Mouse (Mus musculus) central nervous system, embryonic 18 days (tissue): ENCODE results near the gene Slc25a22. TPM values are rescaled to one million over a fixed set of nuclear protein-coding genes. Genes with fewer than 3 reads are reported as not detected.

ENCODE experiments used
- polyA plus RNA-seq: library from polyadenylated mRNA; depleted of rRNA; stranded (reverse); fragments of >200 nt; gene quantifications from 2 replicates; pipeline ENCODE4 v1.2.3, GENCODE M21; 2012; rRNA removed

Gene Slc25a22
- polyA plus RNA-seq, result 166 and 178 TPM in 2 replicates

DNA sequence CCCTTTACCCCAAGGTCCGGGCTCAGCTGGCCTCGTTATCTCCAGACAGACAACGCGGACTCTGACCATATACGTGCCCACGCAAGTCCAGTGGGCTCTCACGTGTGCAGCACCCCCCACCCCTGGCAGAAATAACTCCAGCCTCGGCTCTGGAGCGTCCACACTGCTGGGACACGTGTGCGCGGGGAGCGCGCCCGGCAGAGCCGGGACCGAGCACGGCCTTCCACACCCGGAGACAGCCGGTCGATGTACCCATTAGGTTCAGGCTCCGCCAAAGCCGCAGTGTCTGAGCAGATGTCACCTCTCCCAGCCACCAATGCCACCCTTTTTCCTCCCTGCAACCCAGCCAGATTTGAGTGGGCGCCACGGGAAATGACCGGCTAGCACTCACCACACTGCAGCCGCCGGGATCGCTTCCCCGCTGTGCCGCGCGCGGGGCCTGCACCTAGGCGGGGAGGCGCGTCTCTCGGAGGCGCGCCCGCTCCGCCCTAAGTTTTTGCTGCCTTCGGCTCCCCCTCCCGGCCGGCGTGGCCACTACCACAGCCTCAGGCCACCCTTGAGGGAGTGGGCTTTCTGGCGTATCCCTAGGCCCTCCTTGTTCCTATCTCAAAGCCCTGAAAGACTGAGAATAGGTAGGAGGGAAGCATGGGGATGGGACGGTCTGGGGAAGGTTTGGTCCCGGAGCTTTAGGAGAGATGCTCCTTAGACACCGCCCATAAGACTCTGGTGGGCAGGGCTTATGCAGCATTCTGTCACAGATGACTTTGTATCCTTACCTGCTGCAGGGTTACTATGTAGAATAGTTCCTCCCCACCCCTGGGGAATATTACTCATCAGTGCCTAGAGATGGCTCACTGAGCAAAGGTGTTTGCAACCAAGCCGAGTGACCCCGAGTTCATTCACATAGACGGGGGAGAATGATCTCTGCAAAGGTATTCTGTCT is at the start of gene Slc25a22:
Gene Slc25a22, minus strand, starts transcription at position 715 of the 943 bp plus-strand sequence.

DNA sequence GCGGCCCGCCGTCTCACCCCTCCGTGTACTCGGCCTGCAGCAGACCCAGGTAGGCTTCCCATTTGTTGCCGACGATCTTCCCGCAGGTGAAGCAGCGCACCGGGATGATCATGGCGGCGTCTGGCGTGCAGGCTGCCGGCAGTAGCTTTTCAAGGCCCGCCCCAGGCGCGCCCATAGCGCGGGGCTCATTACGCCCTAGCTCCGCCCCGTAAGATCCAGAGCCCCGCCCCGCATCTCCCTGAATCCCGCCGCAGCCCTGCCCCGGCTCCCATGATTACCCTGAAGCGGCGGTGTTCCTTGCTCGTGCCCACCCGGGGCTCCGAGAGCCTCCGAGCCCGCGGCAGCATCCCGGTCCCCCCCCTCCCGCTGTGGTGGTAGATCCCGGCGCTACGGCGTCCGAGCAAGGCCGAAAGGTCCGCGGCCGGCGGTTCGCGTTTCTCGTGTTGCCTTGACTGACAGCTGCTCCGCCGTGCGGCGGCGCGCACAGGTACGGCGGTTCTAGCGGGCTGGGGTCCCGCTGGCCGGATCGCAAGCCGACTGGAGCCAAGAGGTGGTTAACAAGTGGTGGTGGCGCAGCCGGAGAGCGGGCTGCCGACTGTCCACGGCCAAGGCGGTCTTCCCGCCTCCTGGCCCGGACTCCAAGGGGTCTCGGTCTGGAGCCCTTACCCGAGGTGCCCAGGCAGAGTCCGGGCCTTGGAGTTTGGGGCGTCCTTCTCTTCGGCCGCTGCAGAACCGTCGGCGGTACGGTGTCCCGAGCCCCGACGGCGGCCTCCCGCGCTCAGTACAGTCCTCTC is 37.5 kb upstream of the Slc25a22 start, which contains the start of the genes Polr2l and Tspan4:
Gene Polr2l, minus strand, starts transcription at position 122 of the 794 bp plus-strand sequence.
Gene Tspan4, plus strand, starts transcription at position 230 of the 794 bp plus-strand sequence.

DNA sequence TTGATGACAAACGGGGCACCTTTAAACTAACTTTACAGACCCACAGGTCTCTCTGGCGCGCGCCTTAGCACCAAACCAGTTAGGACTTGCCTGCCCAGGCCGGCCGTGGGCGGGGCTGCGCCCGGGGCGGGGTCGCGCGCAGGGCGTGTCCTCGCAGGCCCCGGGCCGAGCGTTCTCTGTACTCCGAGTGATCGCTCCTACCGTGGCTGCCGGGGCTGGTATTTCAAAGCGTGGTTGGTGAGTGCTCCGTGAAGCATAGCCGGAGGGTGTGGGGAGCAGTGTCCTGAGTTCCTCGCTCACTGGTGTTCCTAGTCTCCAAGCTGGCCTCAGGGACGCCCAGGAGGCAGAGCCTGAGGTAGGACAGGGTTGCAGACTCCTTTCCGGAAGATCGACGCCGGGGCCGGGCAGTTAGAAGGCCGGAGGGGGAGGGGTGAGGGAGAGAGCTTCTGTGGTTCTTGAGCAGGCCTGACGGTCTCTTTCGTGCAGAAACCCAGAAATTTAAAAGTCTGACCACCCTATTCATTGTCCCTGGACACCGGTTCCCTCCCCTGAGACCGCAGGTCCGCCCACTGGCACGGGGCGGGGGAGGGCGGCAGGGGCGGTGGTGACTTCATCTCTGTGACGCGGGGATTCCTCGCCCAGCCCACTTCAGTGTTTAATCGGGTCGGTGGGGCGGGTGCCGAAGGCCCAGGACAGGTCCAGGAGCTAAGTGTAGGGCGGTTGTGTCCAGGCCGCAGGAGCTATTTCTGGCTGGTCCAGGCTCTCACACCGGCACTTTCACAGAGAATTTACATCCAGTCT is 29.7 kb upstream of the Slc25a22 start, which contains the start of gene Cd151:
Gene Cd151, plus strand, starts transcription at position 163 of the 801 bp plus-strand sequence.

GRCm38 (mm10) chr7:141460391-141461113 is 22.9 kb upstream of the Slc25a22 start, which contains the start of gene Cracr2b:
Gene Cracr2b (plus strand): TSS chr7:141461094.

GRCm38 (mm10) chr7:141454967-141455551 is 17.4 kb upstream of the Slc25a22 start, which contains the start of gene Pnpla2:
Gene Pnpla2 (plus strand): TSS chr7:141455198.

GRCm38 (mm10) chr7:141447110-141447991 is 9.7 kb upstream of the Slc25a22 start, which contains the start of gene Rplp2:
Gene Rplp2 (plus strand): TSS chr7:141447370.

GRCm38 (mm10) chr7:141443828-141444237 is 6.1 kb upstream of the Slc25a22 start, which contains the start of gene Pidd1:
Gene Pidd1 (minus strand): TSS chr7:141444025.

GRCm38 (mm10) chr7:141429310-141429709 is 8.4 kb downstream of the Slc25a22 start, which contains the start of gene Cend1:
Gene Cend1 (minus strand): TSS chr7:141429491.

DNA sequence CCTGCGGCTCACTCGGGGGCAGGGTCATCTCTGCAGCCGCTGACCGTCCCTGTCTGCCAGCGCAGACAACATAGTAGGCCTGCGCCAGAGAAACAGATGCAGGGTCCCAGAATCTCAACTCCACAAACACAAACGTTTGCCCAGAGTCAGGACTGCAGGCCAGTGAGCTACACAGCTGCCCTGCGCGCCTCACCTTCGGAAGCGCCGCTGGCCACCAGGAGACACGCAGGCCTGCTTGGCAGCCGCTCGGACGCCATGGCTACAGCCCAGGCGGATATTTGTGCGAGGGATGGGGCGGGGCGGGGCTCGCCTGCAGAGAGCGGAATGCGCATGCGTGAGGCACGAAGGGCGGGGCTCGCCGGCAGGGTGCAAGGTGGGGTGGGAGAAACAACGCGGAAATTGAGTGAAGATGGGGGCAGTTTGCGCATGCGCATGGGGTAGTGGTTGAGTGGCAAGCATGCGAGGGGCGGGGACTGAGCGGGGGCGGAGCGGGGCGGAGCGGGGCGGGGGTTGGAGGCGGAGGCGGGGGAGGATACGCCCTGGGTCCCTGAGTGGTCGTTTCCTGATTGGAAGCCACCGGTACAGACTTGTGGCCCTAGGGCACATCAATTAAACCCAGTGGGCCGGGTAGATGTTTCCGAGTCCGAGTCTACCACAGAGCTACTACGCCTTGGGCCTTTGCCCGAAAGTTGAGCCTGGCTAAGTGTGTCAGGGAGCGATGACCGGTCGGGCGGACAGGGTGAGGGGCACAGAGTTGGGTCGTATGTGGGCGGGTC is 23.7 kb downstream of the Slc25a22 start, which contains the start of gene Gatd1:
Gene Gatd1, minus strand, starts transcription at position 328 of the 776 bp plus-strand sequence.

DNA sequence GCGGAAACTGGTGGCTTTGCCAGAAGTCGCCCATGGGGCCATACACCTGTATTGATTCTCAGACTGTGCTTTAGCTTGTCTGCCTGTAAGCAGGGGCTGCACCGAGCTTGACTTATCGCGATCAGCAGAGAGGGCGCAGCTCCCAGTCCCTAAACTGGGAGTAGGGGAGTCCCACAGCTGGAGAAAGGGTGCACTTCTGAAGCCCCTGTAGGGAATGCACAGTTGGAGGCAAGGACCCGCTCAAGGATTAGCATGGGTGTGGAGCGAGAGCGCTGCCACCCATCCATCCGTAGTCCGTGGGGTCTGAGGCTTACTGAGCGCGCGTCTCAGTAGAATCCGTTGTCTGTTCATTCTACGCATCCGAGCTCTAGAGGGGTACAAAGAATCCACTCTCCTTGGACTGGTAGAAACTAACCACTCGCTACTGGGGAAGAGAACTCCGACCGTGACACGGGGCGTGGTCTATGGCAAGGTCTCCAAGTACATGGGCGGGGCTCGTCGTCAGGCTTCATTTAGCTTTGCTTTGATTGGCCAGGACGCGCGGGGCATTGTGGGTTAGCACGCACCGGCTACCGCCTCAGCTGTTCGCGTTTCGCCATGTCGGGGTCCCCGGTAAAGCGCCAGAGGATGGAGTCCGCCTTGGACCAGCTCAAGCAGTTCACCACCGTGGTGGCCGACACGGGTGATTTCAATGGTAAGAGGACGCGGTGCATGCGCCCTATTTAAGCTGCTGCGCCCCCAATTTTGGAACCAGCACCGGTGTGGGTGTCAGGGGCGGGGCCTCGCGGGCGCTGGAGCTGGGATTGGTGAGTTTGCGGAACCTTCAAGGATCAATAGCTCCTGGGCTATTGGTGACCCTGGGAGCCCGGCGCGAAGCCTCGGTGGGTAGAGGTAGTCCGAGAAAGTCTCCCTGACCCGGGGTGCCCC is 45.8 kb downstream of the Slc25a22 start, which contains the start of gene Taldo1:
Gene Taldo1, plus strand, starts transcription at position 575 of the 927 bp plus-strand sequence.

Other genes starting within 250 kb of the Slc25a22 start
- 203 and 213 TPM in 2 replicates for gene Hras, start 243.9 kb downstream of the Slc25a22 start, polyA plus RNA-seq
- gene Lrrc56, start 243.7 kb downstream of the Slc25a22 start, polyA plus RNA-seq, result 14.1 and 14.9 TPM in 2 replicates
- gene Lmntd2, start 223.8 kb downstream of the Slc25a22 start, polyA plus RNA-seq, result 0.92 and 0.97 TPM in 2 replicates
- gene Rassf7, start 222.0 kb downstream of the Slc25a22 start, polyA plus RNA-seq, result 20.3 and 23.3 TPM in 2 replicates
- gene Phrf1, start 209.1 kb downstream of the Slc25a22 start, polyA plus RNA-seq, result 24.7 and 26.9 TPM in 2 replicates
- 4.2 and 6.9 TPM in 2 replicates for gene Irf7, start 171.4 kb downstream of the Slc25a22 start, polyA plus RNA-seq
- 0.04 and 0.08 TPM in 2 replicates for gene Cdhr5, start 161.1 kb downstream of the Slc25a22 start, polyA plus RNA-seq
- 1.5 and 2.2 TPM in 2 replicates for gene Sct, start 158.8 kb downstream of the Slc25a22 start, polyA plus RNA-seq
- gene Drd4, start 145.9 kb downstream of the Slc25a22 start, polyA plus RNA-seq, result 0.66 and 0.71 TPM in 2 replicates
- 67.1 and 68.9 TPM in 2 replicates for gene Deaf1, start 110.2 kb downstream of the Slc25a22 start, polyA plus RNA-seq
- gene Tmem80, start 110.2 kb downstream of the Slc25a22 start, polyA plus RNA-seq, result 53.0 TPM in 2 replicates
- 1.3 and 3.0 TPM in 2 replicates for gene Eps8l2, start 99.0 kb downstream of the Slc25a22 start, polyA plus RNA-seq
- gene Taldo1, start 45.7 kb downstream of the Slc25a22 start, polyA plus RNA-seq, result 245 and 264 TPM in 2 replicates
- gene Gatd1, start 23.8 kb downstream of the Slc25a22 start, polyA plus RNA-seq, result 69.5 and 71.9 TPM in 2 replicates
- gene Cend1, start 8.4 kb downstream of the Slc25a22 start, polyA plus RNA-seq, result 63.4 and 64.9 TPM in 2 replicates
- gene Pidd1, start 6.1 kb upstream of the Slc25a22 start, polyA plus RNA-seq, result 9.0 and 10.0 TPM in 2 replicates
- 868 and 877 TPM in 2 replicates for gene Rplp2, start 9.5 kb upstream of the Slc25a22 start, polyA plus RNA-seq
- gene Pnpla2, start 17.3 kb upstream of the Slc25a22 start, polyA plus RNA-seq, result 14.3 and 15.6 TPM in 2 replicates
- 4.8 TPM in 2 replicates for gene Cracr2b, start 23.2 kb upstream of the Slc25a22 start, polyA plus RNA-seq
- 92.5 and 94.0 TPM in 2 replicates for gene Cd151, start 29.5 kb upstream of the Slc25a22 start, polyA plus RNA-seq
- 52.4 and 53.0 TPM in 2 replicates for gene Polr2l, start 37.2 kb upstream of the Slc25a22 start, polyA plus RNA-seq
- 56.0 and 60.4 TPM in 2 replicates for gene Tspan4, start 37.3 kb upstream of the Slc25a22 start, polyA plus RNA-seq
- gene Chid1, start 102.0 kb upstream of the Slc25a22 start, polyA plus RNA-seq, result 37.0 and 39.7 TPM in 2 replicates
- gene Ap2a2, start 124.3 kb upstream of the Slc25a22 start, polyA plus RNA-seq, result 49.9 and 53.1 TPM in 2 replicates
- 0.03 TPM in 2 replicates for gene Muc6, start 217.4 kb upstream of the Slc25a22 start, polyA plus RNA-seq